Mouse (Mus musculus) embryo, embryonic 10.5 days (tissue): ENCODE results near the gene Chad.

Source experiments
- DNase-seq: peaks from one replicate; pipeline ENCODE4 v3.0.0-alpha.2; 2015; ENCODE audit warnings: low spot score

Gene Chad

DNA sequence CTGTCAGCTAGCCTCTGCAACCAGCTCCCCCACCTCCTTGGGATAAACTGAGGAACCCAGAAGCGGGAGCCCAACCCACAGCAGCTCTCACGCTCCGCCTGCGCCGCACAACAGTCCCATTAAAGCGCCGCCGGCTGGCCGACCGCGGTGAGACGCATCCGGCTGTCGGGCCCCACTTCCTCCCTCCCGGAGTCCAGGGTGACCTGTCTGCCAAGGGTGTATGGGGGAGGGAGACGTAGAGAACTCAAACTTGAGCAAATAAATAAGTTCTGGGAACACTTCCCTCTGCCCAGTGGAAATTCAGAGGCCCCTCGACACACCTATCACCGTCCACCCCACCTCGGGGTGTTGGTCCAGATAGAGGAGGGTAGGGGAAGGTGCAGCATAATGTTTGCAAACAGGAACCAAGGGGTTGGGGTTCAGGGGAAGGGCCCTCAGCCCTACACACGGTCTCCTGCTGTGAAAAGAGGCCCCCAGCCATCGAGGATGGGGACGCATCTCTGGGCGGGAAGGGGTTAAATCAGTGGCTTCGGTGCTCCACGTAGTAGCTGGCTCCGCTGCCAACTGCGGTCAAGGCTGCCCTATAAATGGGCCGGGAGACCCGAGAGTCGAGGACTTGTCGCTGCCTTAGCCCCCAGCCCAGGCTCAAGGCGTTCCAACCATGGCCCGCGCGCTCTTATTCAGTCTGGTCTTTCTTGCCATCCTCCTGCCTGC lies at the start of gene Chad:
Gene Chad (plus strand): TSS at position 611 of the 714 bp plus-strand sequence.
- peak; percentile 60 for DNase-seq

GRCm38 (mm10) chr11:94521219-94521843 lies 43.5 kb upstream of the Chad start, which contains the start of gene Mycbpap:
Mycbpap (minus strand) TSS chr11:94521742.
- DNase-seq = peak; percentile 86

- peak; percentile 68 for DNase-seq
Observed at GRCm38 (mm10) chr11:94526171-94526879, 38.5 kb upstream of the Chad start.

GRCm38 (mm10) chr11:94528879-94529278 lies 36.0 kb upstream of the Chad start:
- no peak for DNase-seq

- no peak for DNase-seq
Observed at GRCm38 (mm10) chr11:94533171-94533570, 31.7 kb upstream of the Chad start.

- DNase-seq = no peak
Observed at GRCm38 (mm10) chr11:94538733-94539292, 26.0 kb upstream of the Chad start.

DNA sequence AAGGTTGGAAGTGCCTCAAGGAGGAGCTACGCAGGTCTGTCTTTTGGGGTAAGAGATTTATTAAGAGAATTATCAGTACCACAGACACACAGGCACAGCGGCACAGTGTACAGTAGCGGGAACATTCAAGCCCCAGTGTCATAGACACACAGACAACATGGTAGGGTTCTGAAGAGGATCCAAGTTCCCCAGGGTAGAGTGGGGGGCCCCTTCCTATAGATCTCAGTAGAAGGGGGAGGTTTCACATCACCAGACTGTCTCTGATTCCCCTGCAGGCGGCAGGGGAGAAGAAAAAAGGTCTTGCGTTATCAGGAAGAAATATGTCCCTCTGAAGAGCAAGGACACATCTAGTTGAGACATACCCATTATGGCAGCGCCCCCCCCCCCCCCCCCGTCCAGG lies 25.1 kb upstream of the Chad start:
- DNase-seq = no peak

GRCm38 (mm10) chr11:94542400-94542799 lies 22.4 kb upstream of the Chad start:
- no peak for DNase-seq

DNA sequence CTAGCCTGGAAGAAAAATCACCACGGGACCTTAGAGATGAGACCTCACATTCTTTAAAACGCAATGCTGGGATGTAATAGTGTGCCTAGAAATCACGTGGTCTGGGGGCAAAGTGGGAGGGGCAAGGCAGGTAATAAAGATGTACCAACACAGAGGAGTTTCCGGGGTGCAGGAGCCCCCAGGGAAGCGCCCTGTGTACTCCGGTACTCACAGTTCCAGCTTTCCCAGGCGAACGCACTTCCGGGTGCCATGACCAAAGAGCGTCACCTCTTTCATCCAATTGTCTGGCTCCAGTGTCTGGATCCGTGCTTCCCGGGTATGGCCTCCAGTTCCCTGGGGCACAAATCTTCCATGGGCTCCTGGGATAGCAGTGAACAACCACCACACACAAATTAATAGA lies 21.5 kb upstream of the Chad start:
- no peak for DNase-seq

- peak; percentile 81 for DNase-seq
Observed at GRCm38 (mm10) chr11:94543932-94544331, 20.9 kb upstream of the Chad start.

DNA sequence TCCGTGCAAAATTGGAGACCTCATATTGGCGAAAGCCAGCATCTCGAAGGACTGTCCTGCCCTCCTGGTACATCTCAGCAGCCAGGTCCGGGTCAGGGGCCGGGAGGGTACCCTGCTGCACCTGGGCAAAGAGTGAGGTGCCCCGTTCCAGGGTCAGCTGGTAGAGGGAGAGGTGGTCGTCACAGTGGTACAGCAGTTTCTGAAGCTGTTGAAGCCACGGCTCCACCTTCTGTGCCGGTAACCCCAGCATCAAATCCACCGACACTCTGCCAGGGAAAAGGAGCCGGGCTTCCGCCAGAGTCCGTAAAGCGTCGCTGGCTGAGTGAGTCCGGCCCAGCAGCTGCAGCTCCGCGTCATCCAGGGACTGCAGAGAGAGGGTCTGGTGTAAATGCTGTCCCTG lies 20.4 kb upstream of the Chad start:
- no peak for DNase-seq

DNA sequence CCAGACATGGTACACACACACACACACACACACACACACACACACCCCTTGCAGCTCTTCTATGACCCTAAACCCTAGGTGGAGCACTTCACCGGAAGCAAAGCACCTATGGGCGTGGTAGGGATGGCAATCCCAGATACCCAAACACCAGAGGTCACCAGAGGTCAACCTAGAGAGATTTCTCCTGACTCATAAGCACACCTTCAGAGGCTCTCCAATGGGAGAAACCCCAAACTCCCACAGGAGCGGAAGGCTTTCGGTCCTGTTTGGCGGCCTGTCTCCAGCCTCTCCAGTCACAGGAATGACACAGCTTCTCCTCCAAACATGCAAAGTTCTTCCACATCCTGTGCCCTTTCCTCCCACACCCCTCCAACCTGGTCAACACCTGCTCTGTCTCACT lies 18.5 kb upstream of the Chad start:
- no peak for DNase-seq

DNA sequence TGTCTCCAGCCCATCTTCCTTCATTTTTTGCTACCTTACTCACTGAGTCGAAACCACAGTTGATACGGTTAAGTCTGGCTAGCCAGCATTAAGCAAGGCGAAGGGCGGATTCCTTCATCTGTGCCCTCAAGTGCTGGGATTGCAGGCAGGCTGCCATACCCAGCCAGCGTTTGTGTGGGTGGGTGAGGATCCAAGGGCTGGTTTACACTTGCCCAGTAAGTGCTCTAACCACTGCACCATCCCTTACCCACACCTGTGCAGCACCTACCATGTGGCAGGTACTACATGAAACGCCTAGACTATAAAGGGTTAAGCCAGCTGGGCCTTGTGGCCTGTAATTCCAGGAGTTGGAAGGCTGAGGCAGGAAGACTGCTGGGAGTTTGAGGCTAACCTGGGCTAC lies 17.6 kb upstream of the Chad start:
- no peak for DNase-seq

DNA sequence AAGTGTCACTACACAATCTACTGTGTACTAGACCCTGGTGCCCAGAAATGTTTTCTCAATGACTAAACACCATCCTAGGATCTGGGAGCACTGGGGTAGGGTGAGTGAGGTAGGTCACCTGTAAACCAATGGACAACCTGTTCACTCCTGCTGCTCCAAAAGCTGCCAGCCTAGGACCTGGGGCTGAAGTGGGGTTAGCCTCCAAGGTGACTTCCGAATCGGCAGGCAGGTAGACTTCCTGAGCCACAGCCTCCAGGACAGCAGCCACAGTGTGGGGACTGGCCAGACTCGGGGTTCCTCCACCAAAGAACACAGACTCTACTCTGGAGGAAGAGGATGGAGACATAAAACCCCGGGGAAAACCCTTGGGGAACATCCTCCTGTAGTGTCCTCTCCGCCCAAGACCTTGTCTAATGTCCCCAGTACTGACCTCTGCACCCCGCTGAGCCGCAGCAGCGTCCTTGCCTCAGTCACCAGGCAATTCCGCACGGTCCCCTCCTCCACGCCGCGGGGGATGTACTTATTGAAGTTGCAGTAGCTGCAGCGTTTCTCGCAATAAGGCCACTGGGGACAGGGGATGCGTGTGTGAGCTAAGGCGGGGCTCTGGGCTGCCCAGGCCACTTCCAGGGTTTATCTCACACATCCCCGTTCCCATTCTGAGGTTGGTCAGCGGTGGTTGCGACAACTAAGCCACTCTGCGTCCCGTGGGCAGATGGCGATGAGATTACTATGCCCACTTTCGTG lies 16.6 kb upstream of the Chad start:
- DNase-seq = peak; percentile 40

DNA sequence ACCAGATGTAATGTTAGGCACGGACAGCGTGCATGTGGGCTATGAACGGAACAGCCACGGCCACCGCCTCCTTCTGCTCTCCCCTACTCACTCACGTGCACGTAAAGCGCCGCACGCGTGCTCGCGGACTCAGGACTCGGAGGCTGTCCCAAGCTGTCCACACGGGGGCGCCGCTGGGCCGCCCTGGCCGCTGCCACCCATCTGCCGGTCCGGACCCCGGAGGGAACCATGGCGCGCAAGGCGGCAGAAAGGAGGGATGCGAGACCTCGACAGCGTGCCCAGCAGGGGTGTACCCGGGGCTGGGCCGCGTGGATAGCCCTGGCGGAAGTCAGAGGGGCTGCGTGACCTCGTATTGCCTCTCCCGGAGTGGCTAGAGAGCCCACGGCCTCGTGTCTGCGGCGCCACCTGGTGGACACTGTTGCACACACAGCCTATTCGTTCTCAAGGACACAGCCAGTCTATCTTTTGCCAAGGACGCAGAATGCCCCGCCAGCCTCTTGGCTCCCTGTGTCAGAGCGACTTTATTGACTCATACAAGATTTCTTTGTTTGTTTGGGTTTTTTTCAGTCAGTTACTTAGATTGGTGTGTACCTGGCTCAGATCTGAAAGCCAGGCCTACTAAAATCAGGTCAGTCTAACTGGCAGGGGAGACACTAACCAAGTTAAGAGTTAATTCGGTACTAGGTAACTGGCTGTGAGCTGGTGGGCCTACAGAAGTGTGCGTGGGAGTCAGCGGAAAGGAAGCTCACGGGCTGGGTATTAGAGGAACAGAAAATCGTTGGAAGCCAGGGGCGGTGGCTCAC lies 15.8 kb upstream of the Chad start, which contains the start of gene Rsad1:
Gene Rsad1 (minus strand): TSS at position 368 of the 803 bp plus-strand sequence.
- DNase-seq = peak; percentile 95

GRCm38 (mm10) chr11:94549691-94550441 lies 15.0 kb upstream of the Chad start:
- no peak for DNase-seq

- no peak for DNase-seq
Observed at GRCm38 (mm10) chr11:94550442-94550744, 14.5 kb upstream of the Chad start.

- no peak for DNase-seq
Observed at GRCm38 (mm10) chr11:94558226-94558625, 6.6 kb upstream of the Chad start.

DNA sequence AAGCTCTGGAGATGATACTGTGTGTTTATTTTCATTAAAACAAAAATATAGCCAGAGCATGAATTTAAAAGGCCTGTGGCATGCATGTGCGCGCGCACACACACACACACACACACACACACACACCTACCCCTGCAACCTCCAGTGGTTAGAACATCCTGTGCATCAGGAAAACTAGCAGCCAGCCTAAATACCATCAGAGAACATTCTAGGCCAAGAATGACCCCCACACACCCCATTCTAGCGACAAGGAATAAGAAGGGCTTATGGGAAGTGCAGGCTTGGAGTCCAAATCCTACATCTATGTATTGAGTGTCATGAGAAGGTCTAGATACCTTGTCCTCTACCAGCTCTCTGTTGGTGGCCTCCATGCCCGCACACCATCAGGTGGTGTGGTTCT lies 1.5 kb upstream of the Chad start:
- DNase-seq = no peak

GRCm38 (mm10) chr11:94563821-94564220 lies 1.0 kb upstream of the Chad start:
- no peak for DNase-seq

- no peak for DNase-seq
Observed at GRCm38 (mm10) chr11:94565151-94565479, 268 bp downstream of the Chad start.
